Mouse (Mus musculus): Measurements from ENCODE around the gene Frmpd3. TPM values are rescaled to one million over a fixed set of nuclear protein-coding genes. Genes with fewer than 3 reads are reported as not detected.

Gene Frmpd3
- polyA plus RNA-seq, 1 experiment = 0.07 TPM

DNA sequence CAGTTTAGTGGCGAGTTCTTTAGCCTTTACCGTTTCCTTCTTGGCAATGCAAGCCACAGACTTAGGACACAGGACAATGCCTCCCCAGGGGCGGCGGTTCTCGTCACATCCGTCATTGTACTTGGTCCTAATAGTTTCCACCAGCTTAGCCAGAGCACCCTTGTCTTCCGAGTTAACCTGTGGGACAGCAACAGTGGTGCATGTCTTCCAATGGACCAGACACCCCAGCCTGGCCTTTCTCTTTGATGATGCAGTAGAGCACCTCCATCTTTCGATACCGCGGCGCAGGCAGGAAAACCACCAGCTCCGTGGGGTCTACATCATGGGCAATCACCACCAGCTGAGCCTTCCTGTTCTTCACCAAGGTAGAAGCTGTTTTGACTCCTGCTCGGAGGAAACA, 103.5 kb downstream of the Frmpd3 start:
- DNase-seq (ENCODE audit: low read depth, low spot score) = no peak
- WGBS = 85% methylated on average over 13 of the region's 13 CpGs

DNA sequence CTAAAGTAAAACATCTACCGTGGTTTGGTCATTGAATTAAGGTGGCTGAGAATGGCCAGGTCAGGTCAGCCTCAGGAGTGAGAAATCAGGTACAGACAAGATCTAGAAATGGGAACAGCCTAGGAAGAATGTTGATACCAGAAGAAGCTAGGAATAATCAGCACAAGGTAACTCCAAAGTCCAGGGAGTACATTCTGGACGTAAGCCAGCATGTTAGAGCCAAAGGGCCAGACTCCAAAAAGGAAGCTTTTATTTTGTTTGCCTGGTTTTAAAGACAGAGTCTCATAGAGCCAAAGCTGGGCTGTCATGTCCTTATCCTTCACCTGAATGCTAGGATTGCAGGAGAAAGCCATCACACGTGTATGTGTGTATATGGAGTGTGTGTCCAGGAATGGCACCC, 108.0 kb downstream of the Frmpd3 start:
- peak; percentile 35 for DNase-seq (ENCODE audit: low read depth, low spot score)
- 33% methylated on average over 3 of the region's 3 CpGs for whole genome bisulfite sequencing

DNA sequence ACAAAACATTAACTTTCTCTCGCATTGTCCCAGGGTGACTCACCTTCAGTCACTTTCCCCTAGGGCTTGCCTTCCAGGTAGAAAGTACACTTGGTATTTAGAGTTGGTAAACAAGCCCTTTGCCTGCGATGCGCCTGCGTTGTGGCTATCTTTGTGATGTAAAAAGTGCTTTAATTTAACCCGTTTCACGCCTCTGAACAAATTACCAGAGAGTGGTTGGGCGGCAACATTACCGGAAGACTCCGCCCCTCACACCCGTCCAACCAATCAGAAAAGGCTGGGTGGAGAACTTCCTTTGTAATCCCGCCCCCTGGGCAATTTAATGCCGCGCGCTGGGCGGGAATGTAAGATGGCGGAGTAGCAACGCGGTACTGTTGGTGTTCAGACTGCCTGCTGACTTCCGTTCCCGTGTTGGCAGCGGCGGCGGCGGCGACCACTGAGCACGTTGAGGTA, 114.2 kb downstream of the Frmpd3 start, which contains the start of gene Prps1:
Gene Prps1, plus strand, starts transcription at position 335 of the 453 bp plus-strand sequence.
- DNase-seq (ENCODE audit: low read depth, low spot score) = peak; percentile 71
- 19% methylated on average over 26 of the region's 26 CpGs for WGBS

DNA sequence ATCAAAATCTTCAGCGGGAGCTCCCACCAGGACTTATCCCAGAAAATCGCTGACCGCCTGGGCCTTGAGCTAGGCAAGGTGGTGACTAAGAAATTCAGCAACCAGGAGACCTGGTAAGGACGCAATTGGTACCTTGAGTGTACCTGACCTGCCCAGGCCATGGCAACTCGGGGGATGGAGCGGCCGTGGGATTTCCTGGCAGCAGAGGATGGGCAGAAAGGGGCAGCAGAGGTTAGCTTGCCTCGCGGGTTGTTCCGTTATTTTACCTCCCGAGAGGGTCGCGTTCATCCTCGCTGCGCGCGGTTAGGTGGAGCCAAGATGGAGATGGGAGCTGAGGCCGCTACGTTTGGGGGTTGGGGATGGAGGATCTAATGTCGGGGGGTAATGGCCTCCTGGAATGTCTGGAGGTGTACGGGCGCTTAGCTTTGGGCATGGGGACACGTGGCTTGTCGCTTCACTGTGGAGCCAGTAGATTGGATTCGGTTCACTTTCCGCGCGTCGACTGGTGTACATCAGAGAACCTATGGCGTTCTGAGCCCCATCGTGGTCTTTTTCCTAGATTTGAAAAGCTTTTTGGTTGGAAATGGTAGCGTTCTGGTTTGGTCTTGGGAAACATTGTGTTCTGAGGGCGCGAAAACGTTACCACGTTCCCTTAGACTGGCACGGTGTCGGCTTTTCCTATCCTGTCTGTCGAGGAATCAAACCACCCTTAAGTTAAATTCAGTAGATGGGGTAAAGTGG, 114.9 kb downstream of the Frmpd3 start:
- WGBS = 26% methylated on average over 39 of the region's 39 CpGs
- no peak for DNase-seq (ENCODE audit: low read depth, low spot score)

- 25% methylated on average over 12 of the region's 12 CpGs for WGBS
- DNase-seq (ENCODE audit: low read depth, low spot score) = no peak
Measured at GRCm38 (mm10) chrX:140457502-140457901, 115.4 kb downstream of the Frmpd3 start.

DNA sequence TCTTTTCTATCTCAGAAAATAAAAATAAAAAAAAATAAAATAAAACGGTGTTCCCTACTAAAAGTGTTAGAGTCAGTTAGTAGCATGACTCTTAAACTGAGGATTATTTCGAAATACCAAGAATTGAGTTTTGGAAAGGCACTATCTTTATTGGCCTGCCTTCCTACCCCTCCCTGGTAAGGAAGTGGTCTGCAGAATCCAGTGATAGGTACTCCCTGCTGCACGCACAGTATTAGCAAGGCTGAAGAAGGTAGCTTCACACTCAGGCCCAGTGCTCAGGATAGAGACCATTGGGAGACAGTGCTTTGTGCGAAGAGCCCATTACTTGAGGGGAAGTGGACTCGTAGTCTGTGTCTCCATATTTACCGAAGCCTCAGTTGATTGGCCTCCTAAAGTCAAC, 136.2 kb downstream of the Frmpd3 start:
- no peak for DNase-seq (ENCODE audit: low read depth, low spot score)
- WGBS = 88% methylated on average over 6 of the region's 6 CpGs

- no peak for DNase-seq (ENCODE audit: low read depth, low spot score)
- WGBS = 58% methylated on average over 4 of the region's 5 CpGs
Measured at GRCm38 (mm10) chrX:140479171-140479570, 137.1 kb downstream of the Frmpd3 start.

Other genes starting within 250 kb of the Frmpd3 start
- gene Prps1, start 114.3 kb downstream of the Frmpd3 start, polyA plus RNA-seq (2012; rRNA removed) = 5.9 and 9.4 TPM in 2 replicates